Mouse (Mus musculus) kidney, embryonic 14.5 days (tissue): Measurements from ENCODE around the gene Nfasc. TPM values are rescaled to one million over a fixed set of nuclear protein-coding genes. Genes with fewer than 3 reads are reported as not detected.

ENCODE experiments used
- ATAC-seq: fragments of 200-750 bp; cut with Nextera tagmentation; 2 replicates; pipeline ENCODE4 v1.8.0; 2017; ENCODE audit warnings: moderate number of reproducible peaks, mild to moderate bottlenecking, moderate TSS enrichment, moderate library complexity; ENCODE audit not compliant: low FRiP score, low TSS enrichment
- H3K27ac ChIP-seq: fragments of 300-500 bp; sonication (generic); 2 replicates; pipeline ENCODE4 v1.5.1; 2014; ENCODE audit warnings: low read depth, mild to moderate bottlenecking, low read length, moderate library complexity, mixed read lengths
- H3K27me3 ChIP-seq: fragments of 300-500 bp; sonication (generic); 2 replicates; pipeline ENCODE4 v1.6.1; 2014; ENCODE audit warnings: mild to moderate bottlenecking, low read length; ENCODE audit not compliant: control insufficient read depth, insufficient read depth
- H3K36me3 ChIP-seq: fragments of 300-500 bp; sonication (generic); 2 replicates; pipeline ENCODE4 v1.6.1; 2014; ENCODE audit warnings: low read length, mixed read lengths; ENCODE audit not compliant: control insufficient read depth, insufficient read depth
- H3K4me1 ChIP-seq: fragments of 300-500 bp; sonication (generic); 2 replicates; pipeline ENCODE4 v1.6.1; 2014; ENCODE audit warnings: low read length, mixed read lengths; ENCODE audit not compliant: control insufficient read depth, insufficient read depth
- H3K4me2 ChIP-seq: fragments of 300-500 bp; sonication (generic); replicated peaks from 2 replicates; pipeline ENCODE4 v1.6.1; 2014; ENCODE audit warnings: low read depth, mild to moderate bottlenecking, low read length
- H3K4me3 ChIP-seq: fragments of 300-500 bp; sonication (generic); 2 replicates; pipeline ENCODE4 v1.5.1; 2014; ENCODE audit warnings: mild to moderate bottlenecking, low read length
- H3K9ac ChIP-seq: fragments of 300-500 bp; sonication (generic); 2 replicates; pipeline ENCODE4 v1.6.1; 2014; ENCODE audit warnings: low read depth, mild to moderate bottlenecking, low read length, moderate library complexity
- H3K9me3 ChIP-seq: fragments of 300-500 bp; sonication (generic); 2 replicates; pipeline ENCODE4 v1.6.1; 2016; ENCODE audit warnings: low read length; ENCODE audit not compliant: control insufficient read depth
- WGBS: fragments of 180-500 bp; shearing (Covaris S2); extraction: QIAGEN DNeasy Blood & Tissue Kit; methylation state at CpG from one replicate; pipeline ENCODE4 v1.1.7; 2014; 5-methylcytosine and 5-hydroxymethylcytosine counted together
- polyA plus RNA-seq: library from polyadenylated mRNA; unstranded; fragments of >200 nt; fragmentation: Nextera tagmentation; extraction: Ambion mirVana; gene quantifications from 2 replicates; pipeline ENCODE4 v1.2.1, GENCODE M21; 2014

Nfasc gene
- polyA plus RNA-seq, 1 experiment from 2014 or later: 0.76 TPM

- ATAC-seq: no peak
- H3K4me1 ChIP-seq: no peaks in the 10 kb centered on the region
- no peak overlapping the region for H3K27ac ChIP-seq
- H3K27me3 ChIP-seq: no peaks in the 10 kb centered on the region
- WGBS: 91% methylated on average over 7 of the region's 7 CpGs
- H3K36me3 ChIP-seq: no peaks in the 10 kb centered on the region
- no peaks in the 10 kb centered on the region for H3K9me3 ChIP-seq
- no peak overlapping the region for H3K4me2 ChIP-seq
- H3K9ac ChIP-seq: no peak overlapping the region
- H3K4me3 ChIP-seq: no peak overlapping the region
These were observed 168.7 kb downstream of the Nfasc start for GRCm38 (mm10) chr1:132572851-132573250.

GRCm38 (mm10) chr1:132571613-132572012 lies 170.0 kb downstream of the Nfasc start:
- Histone ChIP-seq H3K27ac (no peak overlapping the region), H3K4me3 (no peak overlapping the region), H3K4me1 (no peaks in the 10 kb centered on the region), H3K9ac (no peak overlapping the region), H3K4me2 (no peak overlapping the region), H3K36me3 (no peaks in the 10 kb centered on the region), H3K9me3 (no peaks in the 10 kb centered on the region), H3K27me3 (no peaks in the 10 kb centered on the region)
- 100% methylated on average over 1 of the region's 1 CpGs for WGBS
- no peak for ATAC-seq

GRCm38 (mm10) chr1:132570906-132571305 lies 170.7 kb downstream of the Nfasc start:
- Histone ChIP-seq H3K9me3 (no peaks in the 10 kb centered on the region), H3K27me3 (no peaks in the 10 kb centered on the region), H3K4me3 (no peak overlapping the region), H3K4me2 (no peak overlapping the region), H3K27ac (no peak overlapping the region), H3K9ac (no peak overlapping the region), H3K4me1 (no peaks in the 10 kb centered on the region), H3K36me3 (no peaks in the 10 kb centered on the region)
- WGBS: 87% methylated on average over 8 of the region's 8 CpGs
- no peak for ATAC-seq

- no peaks in the 10 kb centered on the region for H3K27me3 ChIP-seq
- no peaks in the 10 kb centered on the region for H3K9me3 ChIP-seq
- no peak overlapping the region for H3K4me2 ChIP-seq
- H3K27ac ChIP-seq: no peak overlapping the region
- no peak for ATAC-seq
- H3K9ac ChIP-seq: no peak overlapping the region
- no peaks in the 10 kb centered on the region for H3K36me3 ChIP-seq
- 92% methylated on average over 15 of the region's 15 CpGs for WGBS
- no peaks in the 10 kb centered on the region for H3K4me1 ChIP-seq
- H3K4me3 ChIP-seq: no peak overlapping the region
These were observed 171.4 kb downstream of the Nfasc start for GRCm38 (mm10) chr1:132570068-132570780.

DNA sequence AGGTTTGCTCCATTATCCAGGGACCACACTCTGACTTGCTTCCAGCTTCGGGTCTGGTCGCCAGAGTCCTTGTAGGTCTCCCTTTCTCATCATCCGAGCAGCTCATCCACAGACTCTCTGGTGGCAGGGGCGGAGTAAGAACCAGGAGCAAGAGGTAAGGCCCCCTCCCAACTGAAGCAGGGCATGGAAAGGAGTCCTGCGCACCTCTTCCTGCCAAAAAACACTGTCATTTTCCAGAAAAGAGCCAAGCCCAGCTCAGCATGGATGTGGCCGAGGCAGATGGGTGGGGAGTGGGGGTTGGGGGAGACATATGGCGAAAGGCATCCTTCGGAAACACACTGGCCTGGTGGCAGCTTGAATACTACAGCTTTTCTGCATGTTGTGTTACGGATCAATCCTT lies 172.1 kb downstream of the Nfasc start:
- 83% methylated on average over 9 of the region's 9 CpGs for WGBS
- no peaks in the 10 kb centered on the region for H3K36me3 ChIP-seq
- H3K4me2 ChIP-seq: no peak overlapping the region
- H3K9me3 ChIP-seq: no peaks in the 10 kb centered on the region
- H3K4me3 ChIP-seq: no peak overlapping the region
- ATAC-seq: no peak
- H3K9ac ChIP-seq: no peak overlapping the region
- no peak overlapping the region for H3K27ac ChIP-seq
- H3K4me1 ChIP-seq: no peaks in the 10 kb centered on the region
- no peaks in the 10 kb centered on the region for H3K27me3 ChIP-seq

- H3K4me3 ChIP-seq: no peak overlapping the region
- no peaks in the 10 kb centered on the region for H3K36me3 ChIP-seq
- WGBS: 74% methylated on average over 11 of the region's 11 CpGs
- H3K9me3 ChIP-seq: no peaks in the 10 kb centered on the region
- H3K27ac ChIP-seq: no peak overlapping the region
- ATAC-seq: no peak
- no peaks in the 10 kb centered on the region for H3K27me3 ChIP-seq
- no peak overlapping the region for H3K4me2 ChIP-seq
- no peak overlapping the region for H3K9ac ChIP-seq
- no peaks in the 10 kb centered on the region for H3K4me1 ChIP-seq
These were observed 174.1 kb downstream of the Nfasc start for GRCm38 (mm10) chr1:132567336-132568125.

DNA sequence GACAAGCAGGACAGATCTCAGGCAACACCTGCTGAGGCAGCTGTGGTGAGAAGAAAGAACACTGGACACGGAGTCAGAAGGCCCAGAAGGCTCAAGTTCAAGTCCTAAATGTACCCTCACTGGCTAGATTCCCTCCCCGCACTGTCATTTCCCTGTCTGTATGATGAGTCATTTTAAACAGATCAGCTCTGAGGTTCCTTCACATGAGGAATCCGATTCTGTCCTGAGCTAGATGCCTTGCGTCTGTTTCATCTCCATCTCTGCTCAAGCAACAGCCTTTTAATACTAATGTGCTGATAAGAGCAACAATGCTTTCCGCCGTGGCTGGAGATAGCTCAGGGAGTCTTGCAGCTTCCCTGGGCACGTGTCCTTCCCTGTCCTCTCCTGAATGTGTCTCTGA lies 175.8 kb downstream of the Nfasc start:
- no peaks in the 10 kb centered on the region for H3K27me3 ChIP-seq
- H3K36me3 ChIP-seq: no peaks in the 10 kb centered on the region
- H3K4me3 ChIP-seq: no peak overlapping the region
- H3K9ac ChIP-seq: no peak overlapping the region
- no peaks in the 10 kb centered on the region for H3K9me3 ChIP-seq
- no peaks in the 10 kb centered on the region for H3K4me1 ChIP-seq
- no peak overlapping the region for H3K27ac ChIP-seq
- no peak overlapping the region for H3K4me2 ChIP-seq
- WGBS: 84% methylated on average over 7 of the region's 7 CpGs
- ATAC-seq: no peak

- Histone ChIP-seq H3K27me3 (peaks cover 2% of the 10 kb centered on the region; the same call in 1 of the 2 replicates), H3K4me1 (no peaks in the 10 kb centered on the region), H3K27ac (no peak overlapping the region), H3K9ac (no peak overlapping the region), H3K4me2 (no peak overlapping the region), H3K9me3 (no peaks in the 10 kb centered on the region), H3K36me3 (no peaks in the 10 kb centered on the region), H3K4me3 (no peak overlapping the region)
- WGBS: 39% methylated on average over 6 of the region's 6 CpGs
- ATAC-seq: no peak
These were observed 176.7 kb downstream of the Nfasc start for GRCm38 (mm10) chr1:132564946-132565345.

- WGBS: 14% methylated on average over 10 of the region's 10 CpGs
- H3K27me3 ChIP-seq: peaks cover 2% of the 10 kb centered on the region; the same call in 1 of the 2 replicates
These were observed 179.2 kb downstream of the Nfasc start for GRCm38 (mm10) chr1:132562337-132562795.

More at GRCm38 (mm10) chr1:132562337-132562795, 179.2 kb downstream of the Nfasc start:
- H3K36me3 ChIP-seq: no peaks in the 10 kb centered on the region
- H3K4me1 ChIP-seq: peaks cover 9% of the 10 kb centered on the region; the same call in 1 of the 2 replicates
- no peak for ATAC-seq
- no peak overlapping the region for H3K4me3 ChIP-seq
- H3K4me2 ChIP-seq: no peak overlapping the region
- H3K9ac ChIP-seq: no peak overlapping the region
- H3K9me3 ChIP-seq: no peaks in the 10 kb centered on the region
- H3K27ac ChIP-seq: no peak overlapping the region
